Mouse (Mus musculus) CD4-positive, CD25-positive, alpha-beta regulatory T cell, adult 4 months (primary cell): ENCODE measurements around the gene Coro6. TPM values are rescaled to one million over a fixed set of nuclear protein-coding genes. Genes with fewer than 3 reads are reported as not detected.

Experiments used
- ATAC-seq: one replicate; pipeline ENCODE4 v1.8.0; 2017
- polyA plus RNA-seq, 2 experiments: library from polyadenylated mRNA; unstranded; fragments of 100-300 nt; shearing (Covaris generic); gene quantifications; one replicate each; pipeline ENCODE4 v1.2.1; 2017

Coro6 gene
- not detected for polyA plus RNA-seq

GRCm38 (mm10) chr11:77462283-77463100, at the start of gene Coro6:
TSS of gene Coro6 (plus strand) at chr11:77462411.
- ATAC-seq: peak; percentile 35

- no peak for ATAC-seq
Measured at GRCm38 (mm10) chr11:77414141-77414839, 47.9 kb upstream of the Coro6 start.

GRCm38 (mm10) chr11:77416212-77417000, 45.8 kb upstream of the Coro6 start:
- ATAC-seq: no peak

GRCm38 (mm10) chr11:77418021-77418420, 44.2 kb upstream of the Coro6 start:
- ATAC-seq: no peak

GRCm38 (mm10) chr11:77423175-77423859, 38.9 kb upstream of the Coro6 start:
- ATAC-seq: no peak

- no peak for ATAC-seq
Measured at GRCm38 (mm10) chr11:77428446-77428845, 33.8 kb upstream of the Coro6 start.

- no peak for ATAC-seq
Measured at GRCm38 (mm10) chr11:77437026-77437425, 25.2 kb upstream of the Coro6 start.

GRCm38 (mm10) chr11:77440081-77440480, 22.1 kb upstream of the Coro6 start:
- no peak for ATAC-seq

GRCm38 (mm10) chr11:77441020-77441419, 21.2 kb upstream of the Coro6 start:
- ATAC-seq: no peak

- no peak for ATAC-seq
Measured at GRCm38 (mm10) chr11:77442186-77443170, 19.7 kb upstream of the Coro6 start.

- ATAC-seq: no peak
Measured at GRCm38 (mm10) chr11:77444939-77445338, 17.3 kb upstream of the Coro6 start.

- ATAC-seq: peak; percentile 89
Measured at GRCm38 (mm10) chr11:77446628-77447041, 15.6 kb upstream of the Coro6 start.

GRCm38 (mm10) chr11:77449224-77449623, 13.0 kb upstream of the Coro6 start:
- ATAC-seq: no peak

- no peak for ATAC-seq
Measured at GRCm38 (mm10) chr11:77451670-77452069, 10.5 kb upstream of the Coro6 start.

- ATAC-seq: no peak
Measured at GRCm38 (mm10) chr11:77453388-77453787, 8.8 kb upstream of the Coro6 start.

- ATAC-seq: no peak
Measured at GRCm38 (mm10) chr11:77455770-77456510, 6.3 kb upstream of the Coro6 start.

GRCm38 (mm10) chr11:77456866-77457265, 5.3 kb upstream of the Coro6 start:
- no peak for ATAC-seq

- ATAC-seq: peak; percentile 12
Measured at GRCm38 (mm10) chr11:77461856-77462255, 355 bp upstream of the Coro6 start.

- ATAC-seq: no peak
Measured at GRCm38 (mm10) chr11:77463101-77463445, 862 bp downstream of the Coro6 start.

GRCm38 (mm10) chr11:77463786-77464185, 1.6 kb downstream of the Coro6 start:
- ATAC-seq: no peak

- no peak for ATAC-seq
Measured at GRCm38 (mm10) chr11:77464684-77465083, 2.5 kb downstream of the Coro6 start.
